Mouse (Mus musculus): ENCODE data around the gene Golph3l.
"Not testable (repeated sequence)": the region's sequence is repeated elsewhere in the genome, so short reads cannot be mapped to it uniquely, and the experiment has no call there.

Gene Golph3l

GRCm38 (mm10) chr3:95588604-95589086, at the start of gene Golph3l:
Gene Golph3l, plus strand, starts transcription at chr3:95588934.
- in situ Hi-C loops (cut with MboI, MseI): no loop called here

DNA sequence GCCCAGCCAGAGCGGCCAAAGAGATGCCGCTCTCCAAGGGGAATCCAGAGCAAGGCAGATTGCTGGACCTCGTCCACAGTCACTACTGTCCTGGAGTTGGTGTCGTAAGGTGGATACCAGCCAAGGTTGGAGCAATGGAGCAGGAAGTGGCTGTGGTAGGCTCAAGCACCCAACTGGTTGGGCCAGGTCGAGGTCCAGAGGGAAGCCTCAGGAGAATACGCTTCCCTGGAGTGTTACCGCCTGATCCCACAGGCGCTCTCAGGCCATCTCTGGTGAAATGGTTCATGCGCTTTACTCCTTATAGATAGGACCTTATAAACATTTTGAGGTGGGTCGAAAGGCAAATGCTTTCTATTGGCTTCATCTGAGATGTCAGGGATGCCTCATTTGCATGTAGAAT, 49.8 kb upstream of the Golph3l start:
- in situ Hi-C loops (cut with MboI, MseI): no loop called here

DNA sequence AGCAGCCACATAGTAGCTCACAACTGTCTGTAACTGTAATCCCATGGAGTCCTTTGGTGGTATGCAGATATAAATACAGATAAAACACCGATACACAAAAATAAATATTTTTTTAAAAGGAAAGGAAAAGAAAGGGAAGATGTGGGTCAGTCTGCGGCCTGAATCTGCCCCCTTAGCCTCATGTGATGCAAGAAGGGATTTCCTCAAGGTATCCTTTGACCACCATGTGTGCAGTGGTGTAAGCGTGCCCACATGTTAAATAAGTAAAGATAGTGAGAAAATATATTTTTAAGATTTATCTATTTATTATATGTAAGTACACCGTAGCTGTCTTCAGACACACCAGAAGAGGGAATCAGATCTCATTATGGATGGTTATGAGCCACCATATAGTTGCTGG, 48.9 kb upstream of the Golph3l start:
- in situ Hi-C loops (cut with MboI, MseI): no loop called here

DNA sequence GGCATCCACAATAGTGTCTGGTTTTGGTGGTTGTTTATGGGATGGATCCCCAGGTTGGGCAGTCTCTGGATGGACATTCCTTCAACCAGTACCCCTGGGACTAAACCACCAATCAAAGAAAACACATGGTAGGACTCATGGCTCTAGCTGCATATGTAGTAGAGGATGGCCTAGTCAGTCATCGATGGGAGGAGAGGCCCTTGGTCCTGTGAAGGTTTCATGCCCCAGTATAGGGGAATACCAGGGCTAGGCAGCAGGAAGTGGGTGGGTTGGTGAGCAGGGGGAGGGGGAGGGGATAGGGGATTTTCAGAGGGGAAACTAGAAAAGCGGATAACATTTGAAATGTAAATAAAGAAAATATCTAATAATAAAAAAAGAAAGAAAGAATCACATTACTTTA, 47.5 kb upstream of the Golph3l start:
- in situ Hi-C loops (cut with MboI, MseI): not testable (repeated sequence)

DNA sequence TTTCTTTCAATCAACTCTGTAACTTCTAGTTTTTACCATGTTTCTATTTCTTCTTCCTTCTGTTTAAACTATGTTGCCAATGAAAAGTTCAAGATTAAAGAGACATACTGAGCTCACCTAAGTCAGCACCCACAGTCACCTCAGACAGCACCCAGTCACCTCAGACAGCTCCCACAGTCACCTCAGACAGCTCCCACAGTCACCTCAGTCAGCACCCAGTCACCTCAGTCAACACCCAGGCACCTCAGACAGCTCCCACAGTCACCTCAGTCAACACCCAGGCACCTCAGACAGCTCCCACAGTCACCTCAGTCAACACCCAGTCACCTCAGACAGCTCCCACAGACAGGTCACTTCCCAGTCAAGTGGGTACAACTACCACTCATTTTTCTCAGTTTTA, 46.6 kb upstream of the Golph3l start:
- in situ Hi-C loops (cut with MboI, MseI): no loop called here

- in situ Hi-C loops (cut with MboI, MseI): no loop called here
These were observed 45.8 kb upstream of the Golph3l start for GRCm38 (mm10) chr3:95542981-95543380.

DNA sequence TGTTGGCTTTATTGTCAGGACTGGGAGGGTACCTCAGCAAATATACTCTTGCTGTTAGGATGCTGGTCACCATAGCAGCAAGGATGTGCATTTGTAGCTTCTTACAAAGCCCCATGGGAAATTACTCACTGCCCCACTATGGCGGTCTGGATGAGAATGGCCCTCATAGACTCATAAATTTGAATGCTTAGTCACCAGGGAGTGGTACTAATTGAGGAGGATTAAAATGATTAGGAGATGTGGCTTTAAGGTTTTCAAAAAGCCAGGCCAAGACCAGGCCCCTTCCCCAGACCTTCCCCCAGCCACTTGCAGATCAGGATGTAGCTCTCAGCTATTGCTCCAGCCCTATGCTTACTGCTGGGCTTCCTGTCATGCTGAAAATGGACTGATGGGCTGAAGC, 38.6 kb upstream of the Golph3l start:
- in situ Hi-C loops (cut with MboI, MseI): no loop called here

- in situ Hi-C loops (cut with MboI, MseI): no loop called here
These were observed 34.7 kb upstream of the Golph3l start for GRCm38 (mm10) chr3:95553986-95554385.

- in situ Hi-C loops (cut with MboI, MseI): no loop called here
These were observed 29.3 kb upstream of the Golph3l start, which contains the start of gene Hormad1 for GRCm38 (mm10) chr3:95559437-95559836. Gene Hormad1, plus strand, starts transcription at chr3:95559677.

- in situ Hi-C loops (cut with MboI, MseI): loop anchor here in 1 of 2 experiments (5.0 to 10.0 kb wide), 2 partner anchors 47 to 484 kb away; no protein-coding TSS in a partner anchor
These were observed 28.0 kb upstream of the Golph3l start for GRCm38 (mm10) chr3:95560738-95561137.

DNA sequence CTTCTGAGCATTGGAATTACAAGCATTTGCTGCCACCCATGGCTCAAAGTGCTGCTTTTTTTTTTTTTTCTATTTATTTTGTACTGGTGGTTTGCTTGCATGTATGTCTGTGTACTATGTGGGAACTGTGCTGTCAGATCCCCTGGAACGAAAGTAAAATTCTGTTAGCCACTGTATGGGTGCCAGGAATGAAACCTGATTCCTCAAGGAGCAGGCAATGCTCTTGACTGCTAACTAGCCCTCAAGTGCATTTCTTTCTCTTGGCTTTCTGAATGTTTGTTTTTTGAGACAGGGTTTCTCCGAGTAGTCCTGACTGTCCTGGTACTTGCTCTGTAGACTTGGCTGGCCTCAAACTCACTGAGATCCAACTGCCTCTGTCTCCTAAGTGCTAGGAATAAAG, 26.9 kb upstream of the Golph3l start:
- in situ Hi-C loops (cut with MboI, MseI): loop anchor here in 1 of 2 experiments (5.0 to 10.0 kb wide), 2 partner anchors 45 to 483 kb away; no protein-coding TSS in a partner anchor

GRCm38 (mm10) chr3:95569585-95569984, 19.1 kb upstream of the Golph3l start:
- in situ Hi-C loops (cut with MboI, MseI): loop anchor here in 1 of 2 experiments (10.0 kb wide), 1 partner anchor 475 kb away; no protein-coding TSS in a partner anchor

GRCm38 (mm10) chr3:95587754-95588603, 755 bp upstream of the Golph3l start:
- in situ Hi-C loops (cut with MboI, MseI): no loop called here

- in situ Hi-C loops (cut with MboI, MseI): no loop called here
These were observed 10.0 kb downstream of the Golph3l start for GRCm38 (mm10) chr3:95598734-95599133.

DNA sequence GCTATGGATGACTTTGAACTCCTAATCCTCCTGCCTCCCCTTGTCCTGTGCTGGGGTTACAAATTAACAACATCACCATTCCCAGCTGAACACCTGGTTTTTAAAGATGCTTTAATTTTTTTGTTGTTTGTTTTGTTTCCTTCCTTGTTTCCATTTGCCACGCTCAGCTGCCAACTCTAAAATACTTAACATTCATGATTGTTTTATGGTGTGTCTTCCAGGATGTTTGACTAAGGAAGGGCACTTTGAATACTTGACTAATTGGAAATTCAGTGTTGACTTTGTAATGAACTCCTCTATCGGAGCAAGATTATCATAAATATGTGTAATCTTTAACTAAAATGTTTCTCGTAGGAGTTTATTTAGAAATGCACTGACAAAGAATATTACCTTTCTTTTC, 12.6 kb downstream of the Golph3l start:
- in situ Hi-C loops (cut with MboI, MseI): no loop called here

GRCm38 (mm10) chr3:95606096-95606495, 17.4 kb downstream of the Golph3l start:
- in situ Hi-C loops (cut with MboI, MseI): loop anchor here in 1 of 2 experiments (5.0 kb wide), 1 partner anchor 44 kb away; no protein-coding TSS in a partner anchor

DNA sequence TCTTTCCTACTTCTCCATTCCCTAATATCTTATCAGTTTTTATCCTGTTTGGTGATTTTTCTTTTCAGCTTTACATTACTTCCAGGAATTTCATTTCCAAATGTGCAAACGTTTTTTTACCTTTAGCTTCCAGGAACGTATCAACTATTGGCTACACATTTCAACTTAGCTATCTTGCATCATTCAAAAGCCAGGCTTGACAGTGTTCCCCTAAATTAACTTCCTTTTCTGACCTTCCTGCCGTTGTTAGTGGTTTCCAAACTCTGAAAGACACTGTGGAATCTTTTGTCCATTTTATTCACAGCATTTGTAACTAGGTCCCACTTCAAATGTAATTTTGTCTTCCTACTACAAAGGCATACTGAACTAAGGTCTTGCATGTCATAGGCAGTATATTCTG, 20.5 kb downstream of the Golph3l start:
- in situ Hi-C loops (cut with MboI, MseI): loop anchor here in 1 of 2 experiments (5.0 kb wide), 1 partner anchor 47 kb away; no protein-coding TSS in a partner anchor

DNA sequence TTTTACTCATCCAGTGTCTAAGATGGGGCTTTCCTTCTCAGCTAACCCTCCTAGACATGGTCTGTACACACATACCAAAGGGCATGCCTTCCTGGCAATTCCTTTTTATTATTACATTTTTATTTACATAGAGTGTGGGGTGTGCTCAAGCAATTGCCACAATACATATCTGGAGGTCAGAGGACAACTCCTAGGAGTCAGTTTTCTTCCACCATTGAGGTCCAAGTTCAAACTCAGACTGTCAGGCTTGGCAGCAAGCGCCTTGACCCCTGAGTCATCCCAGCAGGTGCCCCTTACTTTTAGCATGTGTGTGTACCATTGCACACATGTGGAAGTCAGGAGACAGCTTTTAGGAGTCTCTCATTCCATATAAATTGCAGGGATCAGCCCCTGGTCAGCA, 25.3 kb downstream of the Golph3l start:
- in situ Hi-C loops (cut with MboI, MseI): loop anchor here in 1 of 2 experiments (10.0 kb wide), 1 partner anchor 1541 kb away; the partner anchor contains the start of gene Acp6

DNA sequence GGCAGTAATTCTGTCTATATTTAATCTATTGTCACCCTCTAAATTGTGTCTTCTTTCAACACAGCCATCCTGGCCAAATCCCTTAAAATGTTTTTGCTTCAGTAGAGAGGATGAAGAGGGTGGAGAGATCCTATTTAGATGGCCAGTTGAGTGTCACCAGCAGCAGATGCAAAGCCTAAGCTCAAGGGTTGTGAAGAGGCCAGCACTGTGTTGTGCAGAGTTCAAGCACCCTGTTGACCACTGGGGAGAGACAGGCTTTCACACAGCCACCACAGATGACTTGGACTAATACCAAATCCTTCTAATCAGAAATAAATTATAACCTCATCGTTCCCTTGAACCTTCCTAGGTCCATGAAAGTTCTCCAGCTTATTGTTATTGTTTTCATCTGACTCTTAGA, 29.8 kb downstream of the Golph3l start:
- in situ Hi-C loops (cut with MboI, MseI): loop anchor here in 1 of 2 experiments (10.0 kb wide), 1 partner anchor 1536 kb away; the partner anchor contains the start of gene Acp6

GRCm38 (mm10) chr3:95621241-95621640, 32.5 kb downstream of the Golph3l start:
- in situ Hi-C loops (cut with MboI, MseI): no loop called here

- in situ Hi-C loops (cut with MboI, MseI): not testable (repeated sequence)
These were observed 33.7 kb downstream of the Golph3l start for GRCm38 (mm10) chr3:95622421-95622820.

GRCm38 (mm10) chr3:95623551-95623950, 34.8 kb downstream of the Golph3l start:
- in situ Hi-C loops (cut with MboI, MseI): no loop called here

All from T-helper 17 cell (primary cell).